Mouse (Mus musculus) heart, embryonic 10.5 days (tissue): Measurements from ENCODE around the gene Sgf29. TPM values are rescaled to one million over a fixed set of nuclear protein-coding genes. Genes with fewer than 3 reads are reported as not detected.
A peak's percentile ranks its signal among the peaks of the same experiment; 100 is the strongest.

Source experiments
- DNase-seq: peaks from one replicate; pipeline ENCODE4 v3.0.0-alpha.2; 2017; ENCODE audit warnings: low spot score
- H3K27ac ChIP-seq: fragments of 300-500 bp; sonication (generic); 2 replicates; pipeline ENCODE4 v1.5.1; 2016; ENCODE audit warnings: mild to moderate bottlenecking
- H3K27me3 ChIP-seq: fragments of 300-500 bp; sonication (generic); 2 replicates; pipeline ENCODE4 v1.6.1; 2016; ENCODE audit warnings: mild to moderate bottlenecking; ENCODE audit not compliant: poor library complexity, insufficient read depth, severe bottlenecking
- H3K36me3 ChIP-seq: fragments of 300-500 bp; sonication (generic); 2 replicates; pipeline ENCODE4 v1.6.1; 2016; ENCODE audit warnings: mild to moderate bottlenecking, moderate library complexity
- H3K4me1 ChIP-seq: fragments of 300-500 bp; sonication (generic); 2 replicates; pipeline ENCODE4 v1.6.1; 2016; ENCODE audit warnings: mild to moderate bottlenecking
- H3K4me3 ChIP-seq: fragments of 300-500 bp; sonication (generic); 2 replicates; pipeline ENCODE4 v1.5.1; 2016; ENCODE audit warnings: mild to moderate bottlenecking, moderate library complexity
- H3K9me3 ChIP-seq: fragments of 300-500 bp; sonication (generic); 2 replicates; pipeline ENCODE4 v1.6.1; 2016; ENCODE audit warnings: mild to moderate bottlenecking, moderate library complexity
- WGBS: fragments of 180-500 bp; shearing (Covaris S2); methylation state at CpG from one replicate; pipeline ENCODE4 v1.1.7; 2016; 5-methylcytosine and 5-hydroxymethylcytosine counted together
- polyA plus RNA-seq: library from polyadenylated mRNA; unstranded; fragments of >200 nt; fragmentation: Nextera tagmentation; extraction: Ambion mirVana; gene quantifications from 2 replicates; pipeline ENCODE4 v1.2.1, GENCODE M21; 2016

Gene Sgf29
- polyA plus RNA-seq, 1 experiment from 2014 or later, result 44.3 TPM

DNA sequence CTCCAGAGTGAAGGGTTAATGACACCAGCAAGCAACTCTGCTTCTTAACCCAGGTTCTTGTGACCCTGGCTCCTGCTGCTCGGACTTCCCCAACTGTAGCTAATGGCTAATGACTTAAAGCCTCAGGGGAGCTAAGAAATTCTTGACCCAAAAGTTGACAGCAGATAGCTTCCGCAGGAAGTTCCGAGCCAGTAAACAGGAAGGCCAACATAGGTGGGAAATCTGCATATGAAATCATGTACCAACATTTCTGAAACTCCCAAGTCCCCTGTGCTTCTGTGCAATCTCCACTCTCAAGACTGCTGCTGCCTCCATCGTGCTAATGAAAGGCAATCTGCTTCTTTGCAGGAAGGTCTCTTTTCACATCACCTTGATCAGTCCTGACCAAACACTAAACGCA is 3.4 kb upstream of the Sgf29 start:
- no peaks in the 10 kb centered on the region for H3K9me3 ChIP-seq
- no peak overlapping the region for H3K4me3 ChIP-seq
- peaks cover 11% of the 10 kb centered on the region for H3K4me1 ChIP-seq
- H3K27ac ChIP-seq, result no peak overlapping the region
- H3K36me3 ChIP-seq, result no peaks in the 10 kb centered on the region
- DNase-seq, result no peak
- no peaks in the 10 kb centered on the region for H3K27me3 ChIP-seq
- WGBS, result 58% methylated on average over 5 of the region's 5 CpGs

DNA sequence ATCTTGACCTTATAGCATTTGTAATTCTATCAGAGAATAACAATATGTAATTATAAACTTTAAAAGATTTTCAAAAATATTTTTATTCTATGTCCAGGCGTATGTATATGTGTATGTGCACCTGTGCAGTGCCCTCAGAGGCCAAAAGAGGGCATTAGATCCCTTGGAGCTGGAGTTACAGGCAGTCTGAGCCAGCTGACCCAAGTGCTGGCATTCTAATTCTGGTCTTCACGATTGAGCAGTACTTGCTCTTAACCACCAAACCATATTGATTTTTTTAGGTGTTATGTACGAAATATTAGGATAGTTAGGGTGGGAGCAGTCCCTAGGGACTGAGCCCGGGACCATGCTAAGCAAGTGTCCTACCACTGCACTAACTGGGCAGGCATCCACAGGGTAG is 623 bp upstream of the Sgf29 start:
- H3K27ac ChIP-seq, result no peak overlapping the region
- peaks cover 11% of the 10 kb centered on the region for H3K4me1 ChIP-seq
- H3K4me3 ChIP-seq, result peak overlapping the region; percentile 68
- no peak for DNase-seq
- WGBS, result 71% methylated on average over 4 of the region's 4 CpGs
- no peaks in the 10 kb centered on the region for H3K36me3 ChIP-seq
- no peaks in the 10 kb centered on the region for H3K27me3 ChIP-seq
- no peaks in the 10 kb centered on the region for H3K9me3 ChIP-seq

DNA sequence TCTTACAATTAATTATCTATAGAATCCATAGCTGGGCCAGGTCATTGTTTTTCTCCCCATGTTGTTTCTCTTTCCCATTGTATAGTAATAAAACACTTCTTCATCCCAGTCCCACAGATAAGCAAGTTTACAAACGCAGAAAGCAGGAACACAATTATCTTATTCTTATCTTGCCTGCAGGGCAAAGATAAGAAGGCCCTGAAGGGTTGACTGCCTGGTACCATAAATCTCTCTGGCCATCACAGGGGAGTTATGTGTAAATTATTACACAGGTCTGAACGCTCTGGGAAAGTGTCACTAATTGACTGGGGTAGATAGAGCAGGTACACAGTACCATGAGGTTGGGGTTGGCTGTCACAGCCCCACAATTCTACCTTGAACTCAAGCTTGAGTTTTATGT is 1.7 kb downstream of the Sgf29 start:
- Histone ChIP-seq H3K36me3 (no peaks in the 10 kb centered on the region), H3K4me1 (peaks cover 11% of the 10 kb centered on the region), H3K27me3 (no peaks in the 10 kb centered on the region), H3K4me3 (no peak overlapping the region), H3K9me3 (no peaks in the 10 kb centered on the region), H3K27ac (no peak overlapping the region)
- WGBS, result 44% methylated on average over 2 of the region's 2 CpGs
- DNase-seq, result no peak

DNA sequence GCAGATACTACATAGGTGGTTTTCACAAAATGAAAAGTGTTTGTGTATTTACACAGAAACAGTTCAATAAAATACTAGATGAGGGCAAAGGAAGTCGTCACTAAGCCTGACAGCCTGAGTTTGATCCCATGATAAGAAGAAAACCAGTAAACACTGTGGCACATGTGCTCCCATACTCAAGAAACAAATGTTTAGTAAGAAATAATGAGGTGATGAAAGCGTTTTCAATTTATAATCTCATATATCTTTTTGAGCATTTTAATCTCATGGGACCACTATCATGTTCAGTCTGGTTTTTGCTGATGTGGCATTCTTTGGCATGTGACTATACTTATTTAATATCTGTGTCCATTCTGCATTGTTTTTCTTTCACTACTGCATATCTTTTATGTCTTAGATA is 4.9 kb downstream of the Sgf29 start:
- H3K27ac ChIP-seq, result no peak overlapping the region
- H3K4me3 ChIP-seq, result no peak overlapping the region
- peaks cover 11% of the 10 kb centered on the region for H3K4me1 ChIP-seq
- no peaks in the 10 kb centered on the region for H3K36me3 ChIP-seq
- no peaks in the 10 kb centered on the region for H3K27me3 ChIP-seq
- 77% methylated on average over 2 of the region's 2 CpGs for WGBS
- no peak for DNase-seq
- no peaks in the 10 kb centered on the region for H3K9me3 ChIP-seq

DNA sequence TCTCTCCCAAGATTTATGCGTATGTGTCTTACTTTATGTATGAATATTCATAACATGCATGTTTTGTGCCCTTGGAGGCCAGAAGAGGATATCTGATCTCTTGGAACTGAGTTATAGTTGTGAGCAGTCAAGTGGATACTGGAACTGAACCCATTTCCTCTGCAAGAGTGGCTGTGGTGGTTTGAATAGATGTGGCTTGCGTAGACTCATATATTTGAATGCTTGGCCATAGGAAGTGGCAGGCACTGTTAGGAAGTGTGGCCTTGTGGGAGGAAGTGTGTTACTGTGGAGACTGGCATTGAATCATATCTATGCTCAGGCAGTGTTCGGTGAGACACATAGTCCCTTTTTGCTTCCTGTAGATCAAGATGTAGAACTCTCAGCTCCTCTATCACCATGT is 6.6 kb downstream of the Sgf29 start:
- Histone ChIP-seq H3K27me3 (no peaks in the 10 kb centered on the region), H3K4me3 (no peak overlapping the region), H3K36me3 (no peaks in the 10 kb centered on the region), H3K27ac (no peak overlapping the region), H3K4me1 (no peaks in the 10 kb centered on the region), H3K9me3 (no peaks in the 10 kb centered on the region)
- no peak for DNase-seq
- WGBS, result 86% methylated on average over 3 of the region's 3 CpGs

DNA sequence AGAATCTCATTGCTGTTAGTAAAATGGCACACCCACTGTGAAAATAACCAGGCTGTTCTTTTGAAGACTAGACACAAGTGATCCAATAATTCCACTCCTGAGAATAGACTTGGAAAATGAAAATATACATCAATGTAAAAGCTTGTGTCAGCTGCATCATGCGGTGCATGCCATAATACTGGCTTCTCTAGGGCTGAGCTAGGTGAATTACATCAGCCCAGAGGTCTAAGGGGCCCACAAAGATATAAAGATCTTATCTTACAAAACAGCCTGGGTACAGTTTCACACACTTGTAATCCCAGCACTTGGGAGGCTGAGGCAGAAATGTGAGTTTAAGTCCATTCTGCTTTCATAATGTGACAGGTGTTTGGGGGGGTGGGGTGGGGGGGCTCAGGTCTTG is 8.4 kb downstream of the Sgf29 start:
- Histone ChIP-seq H3K9me3 (no peaks in the 10 kb centered on the region), H3K4me1 (no peaks in the 10 kb centered on the region), H3K36me3 (peaks cover 3% of the 10 kb centered on the region; the same call in 1 of the 2 replicates), H3K4me3 (no peak overlapping the region), H3K27me3 (no peaks in the 10 kb centered on the region), H3K27ac (no peak overlapping the region)
- DNase-seq, result no peak
- WGBS, result 93% methylated on average over 1 of the region's 1 CpGs

DNA sequence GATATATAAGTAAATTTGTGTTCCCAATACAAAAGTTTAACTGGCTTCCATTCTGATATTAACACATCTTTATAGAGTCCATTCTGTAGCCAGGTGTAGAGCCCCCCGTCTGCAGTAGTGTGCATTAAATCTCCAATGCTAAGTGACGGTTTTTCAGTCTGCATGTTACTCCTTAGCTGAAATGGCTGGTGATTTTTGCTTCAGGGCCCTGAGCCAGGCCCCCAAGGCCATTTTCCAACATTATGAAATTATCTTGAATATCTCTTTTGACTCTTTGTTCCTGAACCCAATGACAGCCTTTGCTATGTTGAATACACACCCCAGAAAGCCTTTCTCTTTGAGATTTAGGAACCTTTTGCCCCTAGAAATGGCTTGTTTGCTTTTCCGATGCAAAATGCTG is 10.7 kb downstream of the Sgf29 start:
- no peak for DNase-seq
- Histone ChIP-seq H3K4me1 (no peaks in the 10 kb centered on the region), H3K4me3 (no peak overlapping the region), H3K36me3 (peaks cover 18% of the 10 kb centered on the region), H3K27ac (no peak overlapping the region), H3K9me3 (no peaks in the 10 kb centered on the region), H3K27me3 (no peaks in the 10 kb centered on the region)
- WGBS, result 87% methylated on average over 3 of the region's 3 CpGs

DNA sequence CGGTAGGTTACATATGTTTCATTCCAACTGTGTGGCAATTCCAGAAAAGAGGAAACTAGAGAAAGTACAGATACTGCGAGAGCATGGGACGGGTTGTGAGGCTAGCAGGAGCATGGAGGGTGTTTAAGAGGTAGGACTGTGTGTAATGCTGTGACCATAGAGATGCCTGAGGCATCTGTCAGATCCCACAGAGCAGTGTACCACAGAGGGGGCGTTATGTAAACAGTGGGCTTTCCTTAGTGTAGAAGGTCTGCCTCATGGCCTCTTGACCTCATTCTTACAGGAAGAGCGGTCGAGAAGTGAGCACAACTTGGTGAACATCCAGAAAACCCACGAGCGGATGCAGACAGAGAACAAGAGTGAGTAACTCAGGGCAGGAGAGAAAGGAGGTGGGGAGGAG is 14.5 kb downstream of the Sgf29 start:
- Histone ChIP-seq H3K27ac (no peak overlapping the region), H3K4me1 (no peaks in the 10 kb centered on the region), H3K4me3 (no peak overlapping the region), H3K9me3 (no peaks in the 10 kb centered on the region), H3K36me3 (peaks cover 37% of the 10 kb centered on the region), H3K27me3 (no peaks in the 10 kb centered on the region)
- no peak for DNase-seq
- 66% methylated on average over 8 of the region's 8 CpGs for WGBS

DNA sequence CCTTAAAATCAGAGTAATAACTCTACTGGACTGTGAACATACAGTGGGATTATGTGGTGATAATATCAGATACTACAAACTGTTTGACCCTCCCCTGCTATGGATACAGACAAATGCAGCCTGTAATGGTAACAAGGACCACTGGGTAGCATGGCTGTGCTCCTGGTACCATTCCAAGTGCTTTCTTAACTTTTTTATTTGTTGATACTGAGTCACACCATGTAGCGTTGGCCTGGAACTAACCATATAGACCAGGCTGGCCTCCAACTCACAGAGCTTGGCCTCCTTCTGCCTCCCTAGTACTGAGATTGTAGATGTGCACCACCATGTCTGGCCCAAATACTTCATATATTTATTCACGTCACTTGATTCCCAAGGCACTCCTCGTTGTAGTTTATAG is 16.2 kb downstream of the Sgf29 start:
- Histone ChIP-seq H3K9me3 (no peaks in the 10 kb centered on the region), H3K27me3 (no peaks in the 10 kb centered on the region), H3K27ac (no peak overlapping the region), H3K4me3 (no peak overlapping the region), H3K4me1 (no peaks in the 10 kb centered on the region), H3K36me3 (peaks cover 37% of the 10 kb centered on the region)
- 89% methylated on average over 3 of the region's 3 CpGs for WGBS
- DNase-seq, result no peak

DNA sequence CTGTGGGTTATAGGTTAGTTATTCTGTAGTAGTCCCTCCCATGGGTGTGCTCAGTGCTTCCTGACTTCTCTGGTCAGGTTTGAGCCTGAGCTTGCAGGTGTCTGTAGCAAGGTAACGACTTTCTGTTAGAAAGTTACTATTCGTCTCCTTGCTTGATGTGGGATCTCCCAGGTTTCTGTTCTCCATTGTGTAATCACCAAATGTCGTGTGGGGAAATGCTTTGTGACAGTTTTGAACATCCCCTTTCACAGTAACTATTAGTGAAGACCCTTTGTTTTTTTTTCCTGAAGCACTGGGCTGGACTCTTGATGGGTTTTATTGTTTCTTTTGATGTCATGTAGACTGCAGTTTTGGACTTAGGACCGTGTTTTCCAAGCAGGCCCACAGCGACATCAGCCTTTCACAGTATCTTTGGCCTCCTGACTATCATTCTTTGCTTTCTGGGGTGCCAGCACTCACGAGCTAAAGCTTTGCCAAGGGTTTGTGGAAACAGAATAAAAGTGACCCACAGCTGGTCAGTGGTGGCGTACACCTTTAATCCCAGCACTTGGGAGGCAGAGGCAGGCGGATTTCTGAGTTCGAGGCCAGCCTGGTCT is 18.5 kb downstream of the Sgf29 start:
- WGBS, result 82% methylated on average over 9 of the region's 9 CpGs
- no peak overlapping the region for H3K27ac ChIP-seq
- no peaks in the 10 kb centered on the region for H3K9me3 ChIP-seq
- DNase-seq, result no peak
- H3K4me3 ChIP-seq, result no peak overlapping the region
- peaks cover 52% of the 10 kb centered on the region for H3K36me3 ChIP-seq
- no peaks in the 10 kb centered on the region for H3K27me3 ChIP-seq
- no peaks in the 10 kb centered on the region for H3K4me1 ChIP-seq

DNA sequence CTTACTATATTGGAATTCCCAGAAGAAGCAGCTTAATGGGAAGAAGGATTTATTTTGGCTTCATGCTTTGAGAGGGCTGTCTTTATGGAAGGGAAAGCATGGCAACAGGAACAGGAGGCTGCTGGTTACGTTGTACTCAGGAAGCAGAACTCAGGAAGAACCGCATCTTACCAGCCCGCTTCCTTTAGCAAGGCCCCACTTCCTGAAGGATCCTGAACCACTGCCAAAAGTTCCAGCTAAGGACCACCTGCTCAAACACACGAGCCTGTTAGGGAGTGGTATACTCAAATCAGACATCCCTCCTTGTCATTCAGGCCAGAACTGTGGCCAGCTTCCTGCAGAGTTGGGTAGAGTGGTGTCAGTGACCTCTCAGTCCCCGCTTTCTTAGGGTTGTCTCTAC is 19.3 kb downstream of the Sgf29 start:
- 74% methylated on average over 5 of the region's 5 CpGs for WGBS
- no peak for DNase-seq
- no peaks in the 10 kb centered on the region for H3K27me3 ChIP-seq
- H3K36me3 ChIP-seq, result peaks cover 55% of the 10 kb centered on the region
- peak overlapping the region; percentile 59 for H3K27ac ChIP-seq
- no peaks in the 10 kb centered on the region for H3K4me1 ChIP-seq
- H3K9me3 ChIP-seq, result no peaks in the 10 kb centered on the region
- no peak overlapping the region for H3K4me3 ChIP-seq

DNA sequence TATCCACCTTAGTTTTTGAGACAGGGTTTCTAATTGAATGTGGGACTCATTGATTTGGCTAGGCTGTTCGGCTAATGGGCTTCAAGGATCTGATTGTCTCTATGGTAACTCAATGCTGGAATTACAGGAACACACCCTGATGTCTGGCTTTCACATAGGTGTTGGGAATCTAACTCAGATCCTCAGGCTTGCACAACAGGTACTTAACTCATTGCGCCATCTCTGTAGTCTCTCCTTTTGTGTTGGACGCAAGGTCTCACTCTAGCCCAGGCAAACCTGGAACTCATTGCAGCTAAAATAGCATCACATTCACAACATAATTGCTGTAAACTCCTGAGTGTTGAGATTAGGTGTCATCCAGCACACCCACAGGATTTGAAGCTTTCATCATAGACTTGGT is 21.0 kb downstream of the Sgf29 start:
- no peak for DNase-seq
- Histone ChIP-seq H3K36me3 (peaks cover 51% of the 10 kb centered on the region), H3K4me3 (no peak overlapping the region), H3K4me1 (no peaks in the 10 kb centered on the region), H3K9me3 (no peaks in the 10 kb centered on the region), H3K27me3 (no peaks in the 10 kb centered on the region), H3K27ac (no peak overlapping the region)
- 85% methylated on average over 3 of the region's 3 CpGs for WGBS

DNA sequence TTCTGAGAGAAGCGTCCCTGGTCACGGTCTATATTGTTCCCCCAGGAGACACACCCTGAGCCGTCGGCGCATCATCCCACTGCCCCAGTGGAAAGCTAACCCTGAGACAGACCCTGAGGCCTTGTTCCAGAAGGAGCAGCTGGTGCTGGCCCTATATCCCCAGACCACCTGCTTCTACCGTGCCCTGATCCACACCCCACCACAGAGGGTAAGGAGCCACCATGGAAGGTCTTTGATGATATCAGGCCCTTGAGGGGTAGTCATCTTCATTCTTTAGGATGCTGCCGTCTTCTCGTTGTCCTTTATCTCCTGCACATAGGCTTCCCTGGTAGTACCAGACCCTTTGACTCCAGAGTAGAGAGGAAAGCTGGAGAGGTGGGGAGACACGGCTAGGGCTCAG is 23.0 kb downstream of the Sgf29 start:
- Histone ChIP-seq H3K4me3 (no peak overlapping the region), H3K4me1 (peaks cover 3% of the 10 kb centered on the region; the same call in 1 of the 2 replicates), H3K27ac (no peak overlapping the region), H3K9me3 (no peaks in the 10 kb centered on the region), H3K27me3 (no peaks in the 10 kb centered on the region), H3K36me3 (peaks cover 38% of the 10 kb centered on the region)
- 92% methylated on average over 9 of the region's 9 CpGs for WGBS
- DNase-seq, result no peak

DNA sequence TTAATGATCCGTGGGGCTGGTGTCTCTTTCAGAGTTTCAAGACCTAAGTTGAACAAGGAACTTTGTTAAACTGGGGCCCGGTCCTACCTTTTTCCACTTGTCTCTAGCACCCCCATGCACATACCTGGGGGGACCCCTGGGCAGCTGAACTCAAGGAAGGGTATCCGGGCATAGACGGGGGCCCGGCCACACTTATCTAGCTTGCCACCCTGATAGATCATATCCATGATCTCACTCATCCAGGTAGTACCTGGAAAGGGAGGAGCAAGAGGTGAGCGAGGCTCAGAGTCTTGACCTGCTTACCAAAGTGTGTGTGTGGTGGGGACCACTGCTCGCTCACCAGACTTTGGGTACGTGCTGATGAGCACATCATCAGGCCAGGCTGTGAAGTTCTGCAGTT is 26.0 kb downstream of the Sgf29 start:
- H3K27me3 ChIP-seq, result no peaks in the 10 kb centered on the region
- WGBS, result 93% methylated on average over 8 of the region's 8 CpGs
- no peaks in the 10 kb centered on the region for H3K9me3 ChIP-seq
- H3K4me1 ChIP-seq, result peaks cover 3% of the 10 kb centered on the region; the same call in 1 of the 2 replicates
- no peak overlapping the region for H3K27ac ChIP-seq
- DNase-seq, result no peak
- no peak overlapping the region for H3K4me3 ChIP-seq
- peaks cover 38% of the 10 kb centered on the region for H3K36me3 ChIP-seq
